Mouse (Mus musculus) layer of hippocampus, postnatal 36 days (tissue): ENCODE measurements around the gene Adm. TPM values are rescaled to one million over a fixed set of nuclear protein-coding genes. Genes with fewer than 3 reads are reported as not detected.
A peak's percentile ranks its signal among the peaks of the same experiment; 100 is the strongest.
"Not testable (repeated sequence)": the region's sequence is repeated elsewhere in the genome, so short reads cannot be mapped to it uniquely, and the experiment has no call there.

Experiments used
- DNase-seq, 2 experiments: peaks; one replicate each; pipeline ENCODE4 v3.0.0; 2022
- total RNA-seq, 2 experiments: library from RNA; stranded (reverse); gene quantifications; 2 replicates each; pipeline ENCODE4 v1.2.3; 2021

Gene Adm
- total RNA-seq, 2 experiments from 2014 or later = 1.8 to 2.4 TPM

- peak; percentile 77 to 83 for DNase-seq
Measured at GRCm38 (mm10) chr7:110629892-110630666, 2.6 kb downstream of the Adm start.

GRCm38 (mm10) chr7:110631136-110631888, 3.9 kb downstream of the Adm start:
- no peak for DNase-seq

GRCm38 (mm10) chr7:110635929-110636328, 8.5 kb downstream of the Adm start:
- DNase-seq = no peak

GRCm38 (mm10) chr7:110636559-110636958, 9.1 kb downstream of the Adm start:
- no peak for DNase-seq

GRCm38 (mm10) chr7:110638305-110639110, 11.0 kb downstream of the Adm start:
- DNase-seq = no peak

- no peak for DNase-seq
Measured at GRCm38 (mm10) chr7:110639291-110639915, 11.9 kb downstream of the Adm start.

- not testable (repeated sequence) for DNase-seq
Measured at GRCm38 (mm10) chr7:110639958-110640357, 12.5 kb downstream of the Adm start.

- DNase-seq = peak in 1 of 2 experiments; percentile 55
Measured at GRCm38 (mm10) chr7:110645311-110645710, 17.9 kb downstream of the Adm start.

- no peak for DNase-seq
Measured at GRCm38 (mm10) chr7:110645859-110646258, 18.4 kb downstream of the Adm start.

GRCm38 (mm10) chr7:110646611-110647407, 19.3 kb downstream of the Adm start:
- DNase-seq = no peak

- no peak for DNase-seq
Measured at GRCm38 (mm10) chr7:110647559-110648454, 20.3 kb downstream of the Adm start.

GRCm38 (mm10) chr7:110648455-110649085, 21.1 kb downstream of the Adm start:
- no peak for DNase-seq

- no peak for DNase-seq
Measured at GRCm38 (mm10) chr7:110649133-110649987, 21.9 kb downstream of the Adm start.

GRCm38 (mm10) chr7:110650491-110650890, 23.0 kb downstream of the Adm start:
- no peak for DNase-seq

GRCm38 (mm10) chr7:110651091-110651490, 23.6 kb downstream of the Adm start:
- DNase-seq = no peak

GRCm38 (mm10) chr7:110655230-110655629, 27.8 kb downstream of the Adm start:
- DNase-seq = no peak

- no peak for DNase-seq
Measured at GRCm38 (mm10) chr7:110655966-110656365, 28.5 kb downstream of the Adm start.

GRCm38 (mm10) chr7:110658378-110658928, 31.0 kb downstream of the Adm start:
- DNase-seq = no peak

- no peak for DNase-seq
Measured at GRCm38 (mm10) chr7:110666537-110666936, 39.1 kb downstream of the Adm start.
